Mouse (Mus musculus) heart, postnatal 0 days (tissue): ENCODE measurements around the gene Gpr31b.
"Not testable (repeated sequence)": the region's sequence is repeated elsewhere in the genome, so short reads cannot be mapped to it uniquely, and the experiment has no call there.

Experiments used
- CTCF ChIP-seq: IDR thresholded peaks from 2 replicates; pipeline ENCODE4 v1.5.1; 2016; ENCODE audit warnings: antibody characterized with exemption, control low read depth, low read depth
- EP300 ChIP-seq: IDR thresholded peaks from 2 replicates; pipeline ENCODE4 v1.6.1; 2016; ENCODE audit warnings: antibody characterized with exemption, low read depth

- TF ChIP-seq CTCF, EP300: not testable (repeated sequence)
Measured at GRCm38 (mm10) chr17:13006546-13006945, 45.5 kb downstream of the Gpr31b start, which contains the start of gene Sod2.
